Mouse (Mus musculus) bone marrow macrophage, adult 2 months (primary cell): ENCODE measurements around the gene Faf1. TPM values are rescaled to one million over a fixed set of nuclear protein-coding genes. Genes with fewer than 3 reads are reported as not detected.

Experiments used
- H3K27ac ChIP-seq: 2 replicates; pipeline ENCODE4 v1.5.1; 2012; ENCODE audit warnings: low read depth, low read length; ENCODE audit not compliant: insufficient read depth
- H3K4me1 ChIP-seq: 2 replicates; pipeline ENCODE4 v1.6.1; 2012; ENCODE audit warnings: low read length; ENCODE audit not compliant: control insufficient read depth, insufficient read depth
- H3K4me3 ChIP-seq: 2 replicates; pipeline ENCODE4 v1.5.1; 2012; ENCODE audit warnings: mild to moderate bottlenecking, low read length, moderate library complexity; ENCODE audit not compliant: insufficient read depth
- CTCF ChIP-seq: IDR thresholded peaks from 2 replicates; pipeline ENCODE4 v1.5.1; 2012; ENCODE audit warnings: low read depth, mild to moderate bottlenecking, low read length, moderate library complexity
- POLR2A ChIP-seq: IDR thresholded peaks from 2 replicates; pipeline ENCODE4 v1.6.1; 2012; ENCODE audit warnings: mild to moderate bottlenecking, low read depth, low read length, borderline replicate concordance
- polyA plus RNA-seq: library from polyadenylated mRNA; stranded (reverse); fragments of >200 nt; gene quantifications from 2 replicates; pipeline ENCODE4 v1.2.4, GENCODE M21; 2012; ENCODE audit not compliant: missing spikeins, insufficient read depth, insufficient read length

Faf1 gene
- polyA plus RNA-seq, 1 experiment, result 22.3 TPM

- H3K4me3 ChIP-seq, result no peak overlapping the region
- peaks cover 2% of the 10 kb centered on the region; the same call in 1 of the 2 replicates for H3K4me1 ChIP-seq
- no peak overlapping the region for H3K27ac ChIP-seq
- TF ChIP-seq POLR2A (no peak), CTCF (no peak)
Measured at GRCm38 (mm10) chr4:109654701-109655100, 21.7 kb upstream of the Faf1 start.

GRCm38 (mm10) chr4:109655738-109656137, 20.6 kb upstream of the Faf1 start:
- no peak overlapping the region for H3K4me3 ChIP-seq
- TF ChIP-seq CTCF (no peak), POLR2A (no peak)
- H3K27ac ChIP-seq, result no peak overlapping the region
- H3K4me1 ChIP-seq, result peaks cover 5% of the 10 kb centered on the region

GRCm38 (mm10) chr4:109656301-109656700, 20.1 kb upstream of the Faf1 start:
- Histone ChIP-seq H3K4me3 (no peak overlapping the region), H3K27ac (no peak overlapping the region), H3K4me1 (peaks cover 8% of the 10 kb centered on the region)
- TF ChIP-seq CTCF (no peak), POLR2A (no peak)

GRCm38 (mm10) chr4:109657021-109657850, 19.2 kb upstream of the Faf1 start:
- Histone ChIP-seq H3K4me1 (peaks cover 10% of the 10 kb centered on the region), H3K4me3 (peak overlapping the region; percentile 68), H3K27ac (no peak overlapping the region)
- TF ChIP-seq POLR2A (no peak), CTCF (no peak)

- Histone ChIP-seq H3K27ac (no peak overlapping the region), H3K4me3 (peak overlapping the region; percentile 68), H3K4me1 (peaks cover 12% of the 10 kb centered on the region)
- TF ChIP-seq CTCF (no peak), POLR2A (no peak)
Measured at GRCm38 (mm10) chr4:109657851-109658500, 18.4 kb upstream of the Faf1 start.

GRCm38 (mm10) chr4:109658826-109659225, 17.6 kb upstream of the Faf1 start:
- H3K4me1 ChIP-seq, result peaks cover 12% of the 10 kb centered on the region
- TF ChIP-seq CTCF, result no peak
- no peak for TF ChIP-seq POLR2A
- H3K27ac ChIP-seq, result no peak overlapping the region
- no peak overlapping the region for H3K4me3 ChIP-seq

- peaks cover 12% of the 10 kb centered on the region for H3K4me1 ChIP-seq
- no peak for TF ChIP-seq POLR2A
- TF ChIP-seq CTCF, result no peak
- H3K27ac ChIP-seq, result no peak overlapping the region
- H3K4me3 ChIP-seq, result no peak overlapping the region
Measured at GRCm38 (mm10) chr4:109659571-109659970, 16.8 kb upstream of the Faf1 start.

GRCm38 (mm10) chr4:109660568-109660967, 15.8 kb upstream of the Faf1 start:
- H3K4me1 ChIP-seq, result peaks cover 12% of the 10 kb centered on the region
- no peak overlapping the region for H3K27ac ChIP-seq
- no peak for TF ChIP-seq CTCF
- TF ChIP-seq POLR2A, result no peak
- H3K4me3 ChIP-seq, result no peak overlapping the region

GRCm38 (mm10) chr4:109661183-109661582, 15.2 kb upstream of the Faf1 start:
- TF ChIP-seq CTCF (no peak), POLR2A (no peak)
- no peak overlapping the region for H3K4me3 ChIP-seq
- peaks cover 12% of the 10 kb centered on the region for H3K4me1 ChIP-seq
- H3K27ac ChIP-seq, result no peak overlapping the region

GRCm38 (mm10) chr4:109662271-109662670, 14.1 kb upstream of the Faf1 start:
- H3K27ac ChIP-seq, result no peak overlapping the region
- TF ChIP-seq POLR2A (no peak), CTCF (no peak)
- H3K4me1 ChIP-seq, result peaks cover 10% of the 10 kb centered on the region
- H3K4me3 ChIP-seq, result no peak overlapping the region
